Mouse (Mus musculus): ENCODE results near the gene Tfeb. TPM values are rescaled to one million over a fixed set of nuclear protein-coding genes. Genes with fewer than 3 reads are reported as not detected.

Tfeb gene
- polyA plus RNA-seq, 1 experiment from 2014 or later: 23.0 TPM

GRCm38 (mm10) chr17:47788306-47788705 is 51.5 kb downstream of the Tfeb start:
- H3K9me3 ChIP-seq (replicated peaks; ENCODE audit: low read length): no peaks in the 10 kb centered on the region
- H3K4me3 ChIP-seq (replicated peaks; ENCODE audit: low read depth, low read length): no peak overlapping the region
- no peak overlapping the region for H3K27ac ChIP-seq
- no peaks in the 10 kb centered on the region for H3K4me1 ChIP-seq (replicated peaks; ENCODE audit: insufficient read depth, low read length)
- 10% methylated on average over 4 of the region's 4 CpGs for WGBS
- 0 out of 2 replicates have a peak, but pooled peaks cover 3% of the 10 kb centered on the region for H3K36me3 ChIP-seq (ENCODE audit: insufficient read depth, low read length)
- ATAC-seq (replicated peaks; ENCODE audit: low FRiP score, low read depth) (no peak), DNase-seq (ENCODE audit: low spot score) (peak; percentile 75)
- no peak overlapping the region for H3K4me2 ChIP-seq (ENCODE audit: low read length)
- TF ChIP-seq CTCF (IDR thresholded peaks at IDR 0.05; ENCODE audit: low read depth): no peak
- H3K27me3 ChIP-seq (ENCODE audit: insufficient read depth, low read length): no peaks in the 10 kb centered on the region
- H3K9ac ChIP-seq (ENCODE audit: low read depth, low read length): no peak overlapping the region

GRCm38 (mm10) chr17:47788996-47789395 is 52.2 kb downstream of the Tfeb start:
- ATAC-seq (replicated peaks; ENCODE audit: low FRiP score, low read depth) (no peak), DNase-seq (ENCODE audit: low spot score) (no peak)
- no peak overlapping the region for H3K27ac ChIP-seq
- no peaks in the 10 kb centered on the region for H3K9me3 ChIP-seq (replicated peaks; ENCODE audit: low read length)
- H3K4me3 ChIP-seq (replicated peaks; ENCODE audit: low read depth, low read length): no peak overlapping the region
- 73% methylated on average over 6 of the region's 6 CpGs for WGBS
- H3K27me3 ChIP-seq (ENCODE audit: insufficient read depth, low read length): no peaks in the 10 kb centered on the region
- H3K36me3 ChIP-seq (ENCODE audit: insufficient read depth, low read length): 0 out of 2 replicates have a peak, but pooled peaks cover 3% of the 10 kb centered on the region
- H3K4me2 ChIP-seq (ENCODE audit: low read length): no peak overlapping the region
- H3K9ac ChIP-seq (ENCODE audit: low read depth, low read length): no peak overlapping the region
- no peaks in the 10 kb centered on the region for H3K4me1 ChIP-seq (replicated peaks; ENCODE audit: insufficient read depth, low read length)
- TF ChIP-seq CTCF (IDR thresholded peaks at IDR 0.05; ENCODE audit: low read depth): no peak

- H3K36me3 ChIP-seq (ENCODE audit: insufficient read depth, low read length): 0 out of 2 replicates have a peak, but pooled peaks cover 3% of the 10 kb centered on the region
- WGBS: 24% methylated on average over 15 of the region's 15 CpGs
- H3K27ac ChIP-seq: no peak overlapping the region
- DNase-seq (ENCODE audit: low spot score) (peak; percentile 86), ATAC-seq (replicated peaks; ENCODE audit: low FRiP score, low read depth) (peak; percentile 55; the same call in 1 of the 2 replicates)
- H3K4me1 ChIP-seq (replicated peaks; ENCODE audit: insufficient read depth, low read length): no peaks in the 10 kb centered on the region
- no peak overlapping the region for H3K9ac ChIP-seq (ENCODE audit: low read depth, low read length)
- peak; percentile 91 for TF ChIP-seq CTCF (IDR thresholded peaks at IDR 0.05; ENCODE audit: low read depth)
- H3K9me3 ChIP-seq (replicated peaks; ENCODE audit: low read length): no peaks in the 10 kb centered on the region
- no peak overlapping the region for H3K4me3 ChIP-seq (replicated peaks; ENCODE audit: low read depth, low read length)
- H3K4me2 ChIP-seq (ENCODE audit: low read length): no peak overlapping the region
- H3K27me3 ChIP-seq (ENCODE audit: insufficient read depth, low read length): no peaks in the 10 kb centered on the region
Observed at GRCm38 (mm10) chr17:47792098-47792863, 55.5 kb downstream of the Tfeb start.

GRCm38 (mm10) chr17:47793377-47793776 is 56.5 kb downstream of the Tfeb start:
- peak; percentile 93 for TF ChIP-seq CTCF (IDR thresholded peaks at IDR 0.05; ENCODE audit: low read depth)
- Histone ChIP-seq H3K36me3 (ENCODE audit: insufficient read depth, low read length) (0 out of 2 replicates have a peak, but pooled peaks cover 3% of the 10 kb centered on the region), H3K4me3 (replicated peaks; ENCODE audit: low read depth, low read length) (no peak overlapping the region), H3K4me2 (ENCODE audit: low read length) (no peak overlapping the region), H3K27me3 (ENCODE audit: insufficient read depth, low read length) (no peaks in the 10 kb centered on the region), H3K27ac (no peak overlapping the region), H3K9ac (ENCODE audit: low read depth, low read length) (no peak overlapping the region), H3K4me1 (replicated peaks; ENCODE audit: insufficient read depth, low read length) (no peaks in the 10 kb centered on the region), H3K9me3 (replicated peaks; ENCODE audit: low read length) (no peaks in the 10 kb centered on the region)
- ATAC-seq (replicated peaks; ENCODE audit: low FRiP score, low read depth) (peak; percentile 74), DNase-seq (ENCODE audit: low spot score) (peak; percentile 89)
- 7% methylated on average over 9 of the region's 9 CpGs for WGBS

GRCm38 (mm10) chr17:47795446-47795845 is 58.6 kb downstream of the Tfeb start:
- peak; percentile 42 for DNase-seq (ENCODE audit: low spot score)

GRCm38 (mm10) chr17:47796156-47796816 is 59.5 kb downstream of the Tfeb start:
- WGBS: 41% methylated on average over 16 of the region's 16 CpGs

More at GRCm38 (mm10) chr17:47795446-47795845, 58.6 kb downstream of the Tfeb start:
- Histone ChIP-seq H3K27me3 (ENCODE audit: insufficient read depth, low read length) (no peaks in the 10 kb centered on the region), H3K4me1 (replicated peaks; ENCODE audit: insufficient read depth, low read length) (no peaks in the 10 kb centered on the region), H3K27ac (no peak overlapping the region), H3K4me2 (ENCODE audit: low read length) (no peak overlapping the region), H3K4me3 (replicated peaks; ENCODE audit: low read depth, low read length) (no peak overlapping the region), H3K9ac (ENCODE audit: low read depth, low read length) (no peak overlapping the region), H3K9me3 (replicated peaks; ENCODE audit: low read length) (no peaks in the 10 kb centered on the region), H3K36me3 (ENCODE audit: insufficient read depth, low read length) (no peaks in the 10 kb centered on the region)
- no peak for ATAC-seq (replicated peaks; ENCODE audit: low FRiP score, low read depth)
- 42% methylated on average over 3 of the region's 3 CpGs for WGBS
- peak; percentile 72 for TF ChIP-seq CTCF (IDR thresholded peaks at IDR 0.05; ENCODE audit: low read depth)

More at GRCm38 (mm10) chr17:47796156-47796816, 59.5 kb downstream of the Tfeb start:
- Histone ChIP-seq H3K9me3 (replicated peaks; ENCODE audit: low read length) (no peaks in the 10 kb centered on the region), H3K27ac (no peak overlapping the region), H3K27me3 (ENCODE audit: insufficient read depth, low read length) (no peaks in the 10 kb centered on the region), H3K9ac (ENCODE audit: low read depth, low read length) (no peak overlapping the region), H3K4me3 (replicated peaks; ENCODE audit: low read depth, low read length) (no peak overlapping the region), H3K36me3 (ENCODE audit: insufficient read depth, low read length) (no peaks in the 10 kb centered on the region), H3K4me2 (ENCODE audit: low read length) (no peak overlapping the region), H3K4me1 (replicated peaks; ENCODE audit: insufficient read depth, low read length) (no peaks in the 10 kb centered on the region)
- DNase-seq (ENCODE audit: low spot score) (no peak), ATAC-seq (replicated peaks; ENCODE audit: low FRiP score, low read depth) (no peak)
- no peak for TF ChIP-seq CTCF (IDR thresholded peaks at IDR 0.05; ENCODE audit: low read depth)
